Mouse (Mus musculus) liver, embryonic 16.5 days (tissue): ENCODE measurements around the gene Zkscan1. TPM values are rescaled to one million over a fixed set of nuclear protein-coding genes. Genes with fewer than 3 reads are reported as not detected.
"Not testable (repeated sequence)": the region's sequence is repeated elsewhere in the genome, so short reads cannot be mapped to it uniquely, and the experiment has no call there.

Experiments used
- ATAC-seq: fragments of 200-750 bp; cut with Nextera tagmentation; 2 replicates; pipeline ENCODE4 v1.8.0; 2017; ENCODE audit warnings: low read depth, mild to moderate bottlenecking, moderate number of reproducible peaks, moderate library complexity
- H3K27ac ChIP-seq: fragments of 300-500 bp; sonication (generic); 2 replicates; pipeline ENCODE4 v1.5.1; 2014; ENCODE audit warnings: mild to moderate bottlenecking, low read length
- H3K27me3 ChIP-seq: fragments of 300-500 bp; sonication (generic); 2 replicates; pipeline ENCODE4 v1.6.1; 2014; ENCODE audit warnings: low read depth, low read length, mixed read lengths; ENCODE audit not compliant: control insufficient read depth, insufficient read depth
- H3K36me3 ChIP-seq: fragments of 300-500 bp; sonication (generic); 2 replicates; pipeline ENCODE4 v1.6.1; 2014; ENCODE audit warnings: mild to moderate bottlenecking; ENCODE audit not compliant: control insufficient read depth, insufficient read depth
- H3K4me1 ChIP-seq: fragments of 300-500 bp; sonication (generic); 2 replicates; pipeline ENCODE4 v1.6.1; 2014; ENCODE audit warnings: low read depth, low read length, mixed read lengths; ENCODE audit not compliant: control insufficient read depth
- H3K4me2 ChIP-seq: fragments of 300-500 bp; sonication (generic); 2 replicates; pipeline ENCODE4 v1.6.1; 2014; ENCODE audit warnings: low read depth, low read length, mixed read lengths
- H3K4me3 ChIP-seq: fragments of 300-500 bp; sonication (generic); 2 replicates; pipeline ENCODE4 v1.5.1; 2014; ENCODE audit warnings: low read depth, mild to moderate bottlenecking, low read length
- H3K9ac ChIP-seq: fragments of 300-500 bp; sonication (generic); 2 replicates; pipeline ENCODE4 v1.6.1; 2014; ENCODE audit warnings: low read depth, low read length
- H3K9me3 ChIP-seq: fragments of 300-500 bp; sonication (generic); replicated peaks from 2 replicates; pipeline ENCODE4 v1.6.1; 2016; ENCODE audit warnings: low read length; ENCODE audit not compliant: control insufficient read depth
- WGBS: fragments of 180-500 bp; shearing (Covaris S2); extraction: QIAGEN DNeasy Blood & Tissue Kit; methylation state at CpG from one replicate; pipeline ENCODE4 v1.1.7; 2014; ENCODE audit not compliant: insufficient replicate concordance; 5-methylcytosine and 5-hydroxymethylcytosine counted together
- polyA plus RNA-seq: library from polyadenylated mRNA; unstranded; fragments of >200 nt; fragmentation: Nextera tagmentation; extraction: Ambion mirVana; gene quantifications from 2 replicates; pipeline ENCODE4 v1.2.1, GENCODE M21; 2015

Gene Zkscan1
- polyA plus RNA-seq, 1 experiment from 2014 or later, result 4.4 TPM

- ATAC-seq, result no peak
- H3K4me2 ChIP-seq, result no peak overlapping the region
- no peaks in the 10 kb centered on the region for H3K27me3 ChIP-seq
- WGBS, result 66% methylated on average over 2 of the region's 2 CpGs
- H3K4me3 ChIP-seq, result no peak overlapping the region
- no peaks in the 10 kb centered on the region for H3K4me1 ChIP-seq
- peaks cover 29% of the 10 kb centered on the region for H3K36me3 ChIP-seq
- H3K27ac ChIP-seq, result no peak overlapping the region
- no peak overlapping the region for H3K9ac ChIP-seq
- no peaks in the 10 kb centered on the region for H3K9me3 ChIP-seq
Observed at GRCm38 (mm10) chr5:138104976-138105375, 20.1 kb downstream of the Zkscan1 start.

- Histone ChIP-seq H3K4me1 (no peaks in the 10 kb centered on the region), H3K27ac (no peak overlapping the region), H3K9me3 (no peaks in the 10 kb centered on the region), H3K27me3 (no peaks in the 10 kb centered on the region), H3K36me3 (peaks cover 9% of the 10 kb centered on the region; the same call in 1 of the 2 replicates), H3K9ac (no peak overlapping the region), H3K4me2 (no peak overlapping the region), H3K4me3 (no peak overlapping the region)
- no peak for ATAC-seq
- WGBS, result 40% methylated on average over 3 of the region's 3 CpGs
Observed at GRCm38 (mm10) chr5:138107130-138107529, 22.2 kb downstream of the Zkscan1 start.

GRCm38 (mm10) chr5:138109847-138110396, 25.0 kb downstream of the Zkscan1 start:
- H3K27me3 ChIP-seq, H3K4me3 ChIP-seq, H3K27ac ChIP-seq, H3K4me1 ChIP-seq, H3K9ac ChIP-seq, H3K4me2 ChIP-seq, ATAC-seq, H3K36me3 ChIP-seq, H3K9me3 ChIP-seq: not testable (repeated sequence)
- WGBS, result 50% methylated on average over 4 of the region's 4 CpGs

GRCm38 (mm10) chr5:138116255-138117198, 31.6 kb downstream of the Zkscan1 start, which contains the start of gene Zscan21:
Gene Zscan21 (plus strand): TSS chr5:138116903.
- whole genome bisulfite sequencing, result 7% methylated on average over 38 of the region's 38 CpGs
- Histone ChIP-seq H3K27ac (peak within 1 kb of the TSS; percentile 93), H3K4me1 (peaks cover 19% of the 10 kb centered on the region), H3K36me3 (no peaks in the 10 kb centered on the region), H3K9me3 (no peaks in the 10 kb centered on the region), H3K4me2 (peak within 1 kb of the TSS; percentile 76), H3K9ac (peak within 1 kb of the TSS; percentile 75), H3K4me3 (peak within 1 kb of the TSS; percentile 77), H3K27me3 (no peaks in the 10 kb centered on the region)
- peak; percentile 98 for ATAC-seq

GRCm38 (mm10) chr5:138117199-138118015, 32.5 kb downstream of the Zkscan1 start:
- Histone ChIP-seq H3K36me3 (no peaks in the 10 kb centered on the region), H3K9me3 (no peaks in the 10 kb centered on the region), H3K4me2 (peak overlapping the region; percentile 76), H3K27ac (peak overlapping the region; percentile 93), H3K4me1 (peaks cover 19% of the 10 kb centered on the region), H3K27me3 (no peaks in the 10 kb centered on the region), H3K9ac (peak overlapping the region; percentile 75), H3K4me3 (peak overlapping the region; percentile 77)
- WGBS, result 5% methylated on average over 16 of the region's 16 CpGs
- ATAC-seq, result peak; percentile 19

- H3K4me2 ChIP-seq, result peak overlapping the region; percentile 76
- no peak overlapping the region for H3K27ac ChIP-seq
- H3K4me3 ChIP-seq, result peak overlapping the region; percentile 77
- H3K9ac ChIP-seq, result peak overlapping the region; percentile 75; the same call in 1 of the 2 replicates
- WGBS, result 66% methylated on average over 3 of the region's 3 CpGs
- H3K36me3 ChIP-seq, result no peaks in the 10 kb centered on the region
- no peaks in the 10 kb centered on the region for H3K27me3 ChIP-seq
- H3K4me1 ChIP-seq, result peaks cover 19% of the 10 kb centered on the region
- no peak for ATAC-seq
- H3K9me3 ChIP-seq, result no peaks in the 10 kb centered on the region
Observed at GRCm38 (mm10) chr5:138118041-138118440, 33.2 kb downstream of the Zkscan1 start.

GRCm38 (mm10) chr5:138132425-138133064, 47.7 kb downstream of the Zkscan1 start:
- peaks cover 9% of the 10 kb centered on the region for H3K4me1 ChIP-seq
- no peak overlapping the region for H3K9ac ChIP-seq
- H3K27me3 ChIP-seq, result no peaks in the 10 kb centered on the region
- H3K27ac ChIP-seq, result no peak overlapping the region
- no peaks in the 10 kb centered on the region for H3K9me3 ChIP-seq
- no peak for ATAC-seq
- peaks cover 23% of the 10 kb centered on the region for H3K36me3 ChIP-seq
- 78% methylated on average over 5 of the region's 5 CpGs for WGBS
- H3K4me2 ChIP-seq, result no peak overlapping the region
- H3K4me3 ChIP-seq, result no peak overlapping the region

GRCm38 (mm10) chr5:138137257-138137656, 52.4 kb downstream of the Zkscan1 start:
- no peaks in the 10 kb centered on the region for H3K9me3 ChIP-seq
- H3K36me3 ChIP-seq, result peaks cover 7% of the 10 kb centered on the region; the same call in 1 of the 2 replicates
- 25% methylated on average over 4 of the region's 4 CpGs for WGBS
- H3K4me1 ChIP-seq, result peaks cover 11% of the 10 kb centered on the region
- 0 out of 2 replicates have a peak overlapping the region, but pooled peaks have one; percentile 12 for H3K27ac ChIP-seq
- no peak overlapping the region for H3K4me3 ChIP-seq
- peak; percentile 82 for ATAC-seq
- H3K4me2 ChIP-seq, result no peak overlapping the region
- no peaks in the 10 kb centered on the region for H3K27me3 ChIP-seq
- H3K9ac ChIP-seq, result no peak overlapping the region
